Mouse (Mus musculus) forebrain, postnatal 0 days (tissue): Measurements from ENCODE around the gene Atg4d. TPM values are rescaled to one million over a fixed set of nuclear protein-coding genes. Genes with fewer than 3 reads are reported as not detected.

Experiments used
- ATAC-seq: fragments of 200-750 bp; cut with Nextera tagmentation; 2 replicates; pipeline ENCODE4 v1.8.0; 2017; ENCODE audit warnings: mild to moderate bottlenecking, moderate library complexity
- DNase-seq: peaks from one replicate; pipeline ENCODE4 v3.0.0-alpha.2; 2015
- H3K27ac ChIP-seq: fragments of 300-500 bp; sonication (generic); 2 replicates; pipeline ENCODE4 v1.5.1; 2014; ENCODE audit warnings: low read depth, mild to moderate bottlenecking, antibody characterized with exemption, low read length, moderate library complexity, mixed read lengths
- H3K27me3 ChIP-seq: fragments of 300-500 bp; sonication (generic); 2 replicates; pipeline ENCODE4 v1.6.1; 2014; ENCODE audit warnings: mild to moderate bottlenecking, low read length, mixed read lengths; ENCODE audit not compliant: insufficient read depth
- H3K36me3 ChIP-seq: fragments of 300-500 bp; sonication (generic); 2 replicates; pipeline ENCODE4 v1.6.1; 2014; ENCODE audit warnings: mild to moderate bottlenecking, moderate library complexity; ENCODE audit not compliant: insufficient read depth
- H3K4me1 ChIP-seq: fragments of 300-500 bp; sonication (generic); 2 replicates; pipeline ENCODE4 v1.6.1; 2014; ENCODE audit warnings: antibody characterized with exemption; ENCODE audit not compliant: insufficient read depth
- H3K4me2 ChIP-seq: fragments of 300-500 bp; sonication (generic); 2 replicates; pipeline ENCODE4 v1.6.1; 2014; ENCODE audit warnings: low read depth, mild to moderate bottlenecking, moderate library complexity
- H3K4me3 ChIP-seq: fragments of 300-500 bp; sonication (generic); 2 replicates; pipeline ENCODE4 v1.5.1; 2014; ENCODE audit warnings: low read depth, low read length, mixed read lengths
- H3K9ac ChIP-seq: fragments of 300-500 bp; sonication (generic); 2 replicates; pipeline ENCODE4 v1.6.1; 2014; ENCODE audit warnings: mild to moderate bottlenecking
- H3K9me3 ChIP-seq: fragments of 300-500 bp; sonication (generic); 2 replicates; pipeline ENCODE4 v1.6.1; 2016; ENCODE audit warnings: low read length
- CTCF ChIP-seq: sonication (generic); IDR thresholded peaks from 2 replicates; pipeline ENCODE4 v1.5.1; 2016; ENCODE audit warnings: antibody characterized with exemption, control low read depth, low read depth
- WGBS: fragments of 180-500 bp; shearing (Covaris S2); extraction: QIAGEN DNeasy Blood & Tissue Kit; methylation state at CpG from one replicate; pipeline ENCODE4 v1.1.7; 2014; 5-methylcytosine and 5-hydroxymethylcytosine counted together
- polyA plus RNA-seq: library from polyadenylated mRNA; unstranded; fragments of >200 nt; fragmentation: Nextera tagmentation; extraction: Ambion mirVana; gene quantifications from 2 replicates; pipeline ENCODE4 v1.2.1, GENCODE M21; 2015
- total RNA-seq: library from RNA; depleted of rRNA; stranded (reverse); fragments of >200 nt; gene quantifications from 2 replicates; pipeline ENCODE4 v1.2.3, GENCODE M21; 2014

The Atg4d gene
- total and polyA plus RNA-seq, 2 experiments from 2014 or later = 18.7 to 26.4 TPM

GRCm38 (mm10) chr9:21223906-21224305 lies 41.2 kb upstream of the Atg4d start:
- DNase-seq = no peak
- no peak for ATAC-seq
- no peaks in the 10 kb centered on the region for H3K27me3 ChIP-seq
- 94% methylated on average over 6 of the region's 6 CpGs for WGBS
- H3K4me3 ChIP-seq = no peak overlapping the region
- no peak for TF ChIP-seq CTCF
- no peak overlapping the region for H3K4me2 ChIP-seq
- peaks cover 6% of the 10 kb centered on the region for H3K4me1 ChIP-seq
- no peak overlapping the region for H3K9ac ChIP-seq
- no peaks in the 10 kb centered on the region; the same call in 1 of the 2 replicates for H3K36me3 ChIP-seq
- H3K27ac ChIP-seq = no peak overlapping the region
- no peaks in the 10 kb centered on the region for H3K9me3 ChIP-seq

GRCm38 (mm10) chr9:21224576-21225414 lies 40.3 kb upstream of the Atg4d start:
- no peak for ATAC-seq

GRCm38 (mm10) chr9:21225415-21225758 lies 39.7 kb upstream of the Atg4d start:
- no peak for DNase-seq
- no peak for TF ChIP-seq CTCF
- 23% methylated on average over 7 of the region's 7 CpGs for WGBS
- Histone ChIP-seq H3K36me3 (peaks cover 12% of the 10 kb centered on the region), H3K4me2 (peak overlapping the region; percentile 27), H3K27ac (no peak overlapping the region), H3K27me3 (no peaks in the 10 kb centered on the region), H3K9ac (0 out of 2 replicates have a peak overlapping the region, but pooled peaks have one; percentile 3), H3K4me1 (peaks cover 6% of the 10 kb centered on the region), H3K4me3 (no peak overlapping the region), H3K9me3 (no peaks in the 10 kb centered on the region)
- ATAC-seq = no peak

More at GRCm38 (mm10) chr9:21224576-21225414, 40.3 kb upstream of the Atg4d start:
- no peaks in the 10 kb centered on the region for H3K27me3 ChIP-seq
- WGBS = 27% methylated on average over 26 of the region's 26 CpGs
- peak overlapping the region; percentile 27 for H3K4me2 ChIP-seq
- H3K4me3 ChIP-seq = no peak overlapping the region; the same call in 1 of the 2 replicates
- H3K9ac ChIP-seq = 0 out of 2 replicates have a peak overlapping the region, but pooled peaks have one; percentile 3
- H3K9me3 ChIP-seq = no peaks in the 10 kb centered on the region
- peaks cover 6% of the 10 kb centered on the region for H3K36me3 ChIP-seq
- no peak overlapping the region for H3K27ac ChIP-seq
- no peak for DNase-seq
- no peak for TF ChIP-seq CTCF
- H3K4me1 ChIP-seq = peaks cover 6% of the 10 kb centered on the region

- ATAC-seq (peak; percentile 91), DNase-seq (peak; percentile 79)
- H3K4me1 ChIP-seq = no peaks in the 10 kb centered on the region
- H3K4me3 ChIP-seq = peak overlapping the region; percentile 27
- peak overlapping the region; percentile 40 for H3K9ac ChIP-seq
- no peaks in the 10 kb centered on the region for H3K9me3 ChIP-seq
- WGBS = 10% methylated on average over 16 of the region's 16 CpGs
- H3K4me2 ChIP-seq = peak overlapping the region; percentile 51
- peaks cover 21% of the 10 kb centered on the region for H3K36me3 ChIP-seq
- H3K27ac ChIP-seq = no peak overlapping the region
- no peaks in the 10 kb centered on the region for H3K27me3 ChIP-seq
- no peak for TF ChIP-seq CTCF
Measured at GRCm38 (mm10) chr9:21227342-21227741, 37.8 kb upstream of the Atg4d start.

- Histone ChIP-seq H3K4me1 (no peaks in the 10 kb centered on the region; the same call in 1 of the 2 replicates), H3K27ac (no peak overlapping the region), H3K9ac (no peak overlapping the region), H3K36me3 (peaks cover 31% of the 10 kb centered on the region), H3K27me3 (no peaks in the 10 kb centered on the region), H3K9me3 (no peaks in the 10 kb centered on the region), H3K4me2 (no peak overlapping the region), H3K4me3 (no peak overlapping the region)
- 60% methylated on average over 23 of the region's 23 CpGs for WGBS
- DNase-seq (no peak), ATAC-seq (no peak)
- TF ChIP-seq CTCF = no peak
Measured at GRCm38 (mm10) chr9:21231551-21231950, 33.5 kb upstream of the Atg4d start.

GRCm38 (mm10) chr9:21232867-21233266 lies 32.2 kb upstream of the Atg4d start:
- no peak overlapping the region for H3K9ac ChIP-seq
- H3K27me3 ChIP-seq = no peaks in the 10 kb centered on the region
- DNase-seq = no peak
- no peaks in the 10 kb centered on the region for H3K9me3 ChIP-seq
- WGBS = 91% methylated on average over 5 of the region's 5 CpGs
- no peak overlapping the region for H3K4me3 ChIP-seq
- H3K27ac ChIP-seq = no peak overlapping the region
- no peak for TF ChIP-seq CTCF
- ATAC-seq = no peak
- no peak overlapping the region for H3K4me2 ChIP-seq
- H3K4me1 ChIP-seq = peaks cover 10% of the 10 kb centered on the region; the same call in 1 of the 2 replicates
- peaks cover 31% of the 10 kb centered on the region for H3K36me3 ChIP-seq

DNA sequence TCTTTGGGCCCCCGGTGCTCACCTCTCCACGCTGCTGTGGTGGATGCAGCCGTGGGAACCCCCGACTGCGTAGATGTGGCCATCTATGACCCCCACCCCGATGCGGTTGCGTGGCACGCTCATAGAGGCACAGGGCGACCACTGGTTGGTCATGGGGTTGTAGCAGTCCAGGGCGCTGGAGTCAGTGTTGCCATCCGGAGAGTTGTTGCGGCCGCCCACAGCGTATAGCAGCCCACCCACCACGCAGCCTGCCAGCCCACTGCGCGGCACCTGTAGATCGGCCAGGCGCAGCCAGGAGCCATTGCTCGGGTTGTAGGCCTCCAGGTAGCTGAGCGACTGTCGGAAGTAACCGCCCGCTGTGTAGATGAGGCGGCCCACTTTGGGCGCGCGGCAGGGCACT lies 31.7 kb upstream of the Atg4d start:
- TF ChIP-seq CTCF = no peak
- whole genome bisulfite sequencing = 93% methylated on average over 29 of the region's 29 CpGs

More for the DNA sequence above, 31.7 kb upstream of the Atg4d start:
- ATAC-seq = no peak
- H3K27ac ChIP-seq = no peak overlapping the region
- DNase-seq = no peak
- H3K27me3 ChIP-seq = no peaks in the 10 kb centered on the region
- H3K9ac ChIP-seq = no peak overlapping the region
- H3K36me3 ChIP-seq = peaks cover 31% of the 10 kb centered on the region
- H3K4me1 ChIP-seq = peaks cover 14% of the 10 kb centered on the region; the same call in 1 of the 2 replicates
- no peaks in the 10 kb centered on the region for H3K9me3 ChIP-seq
- no peak overlapping the region for H3K4me2 ChIP-seq
- no peak overlapping the region for H3K4me3 ChIP-seq
